Mouse (Mus musculus): Measurements from ENCODE around the gene Bspry.
A peak's percentile ranks its signal among the peaks of the same experiment; 100 is the strongest.

The Bspry gene

GRCm38 (mm10) chr4:62516079-62516478 is 36.2 kb downstream of the Bspry start:
- DNase-seq (ENCODE audit: low spot score), result no peak

- DNase-seq (ENCODE audit: low spot score), result no peak
Observed at GRCm38 (mm10) chr4:62516579-62516978, 36.7 kb downstream of the Bspry start.

- no peak for DNase-seq (ENCODE audit: low spot score)
Observed at GRCm38 (mm10) chr4:62517046-62517445, 37.2 kb downstream of the Bspry start.

- no peak for DNase-seq (ENCODE audit: low spot score)
Observed at GRCm38 (mm10) chr4:62517538-62518415, 37.9 kb downstream of the Bspry start.

GRCm38 (mm10) chr4:62518416-62519121 is 38.7 kb downstream of the Bspry start:
- DNase-seq (ENCODE audit: low spot score), result peak; percentile 28

- DNase-seq (ENCODE audit: low spot score), result no peak
Observed at GRCm38 (mm10) chr4:62519122-62519848, 39.4 kb downstream of the Bspry start.

GRCm38 (mm10) chr4:62519849-62520233 is 40.0 kb downstream of the Bspry start, which contains the start of gene Alad:
Gene Alad, minus strand, starts transcription at chr4:62519918.
- DNase-seq (ENCODE audit: low spot score), result peak; percentile 92

GRCm38 (mm10) chr4:62520892-62521400 is 41.1 kb downstream of the Bspry start:
- DNase-seq (ENCODE audit: low spot score), result no peak

GRCm38 (mm10) chr4:62524651-62525488 is 45.0 kb downstream of the Bspry start, which contains the start of the genes Pole3 and 4933430I17Rik:
Gene Pole3, minus strand, starts transcription at chr4:62525068.
Gene 4933430I17Rik, plus strand, starts transcription at chr4:62525369.
- DNase-seq (ENCODE audit: low spot score), result peak; percentile 100

GRCm38 (mm10) chr4:62525489-62525811 is 45.6 kb downstream of the Bspry start:
- no peak for DNase-seq (ENCODE audit: low spot score)

GRCm38 (mm10) chr4:62526256-62526655 is 46.4 kb downstream of the Bspry start:
- DNase-seq (ENCODE audit: low spot score), result no peak

GRCm38 (mm10) chr4:62527655-62528054 is 47.8 kb downstream of the Bspry start:
- DNase-seq (ENCODE audit: low spot score), result no peak

GRCm38 (mm10) chr4:62533729-62534128 is 53.9 kb downstream of the Bspry start:
- DNase-seq (ENCODE audit: low spot score), result no peak

GRCm38 (mm10) chr4:62541802-62542201 is 61.9 kb downstream of the Bspry start:
- no peak for DNase-seq (ENCODE audit: low spot score)

GRCm38 (mm10) chr4:62543782-62544181 is 63.9 kb downstream of the Bspry start:
- no peak for DNase-seq (ENCODE audit: low spot score)

- no peak for DNase-seq (ENCODE audit: low spot score)
Observed at GRCm38 (mm10) chr4:62544801-62545200, 64.9 kb downstream of the Bspry start.

All from embryo, embryonic 10.5 days (tissue).